Comparison of ENCODE assay signal across 9 mouse cellular contexts in genomic region chr3:95172526-95173255, GRCm38 (mm10). TPM values are rescaled to one million over a fixed set of nuclear protein-coding genes. Genes with fewer than 3 reads are reported as not detected.
DNase-seq lines count a peak whose midpoint lies in the region; ATAC-seq lines count a peak whose summit lies in the region.
"Had no signal": no experiment of that assay in that cellular context is flagged by ENCODE, and none has a peak within 500 bp of the region (broad histone marks: within the 10 kb centered on the region; RNA-seq: fewer than 3 reads in every experiment).

No protein-coding gene starts in this region.

- H3K27me3 ChIP-seq in heart, embryonic 11.5 days (ENCODE audit: control insufficient read depth, insufficient read depth, low read length): peaks cover 38% of the 10 kb centered on the region

- H3K36me3 ChIP-seq in heart, embryonic 11.5 days (ENCODE audit: control insufficient read depth, insufficient read depth, low read length): peaks cover 4% of the 10 kb centered on the region; the same call in 1 of the 2 replicates
- H3K36me3 ChIP-seq: G1E had no signal

- H3K4me2 ChIP-seq in heart, embryonic 11.5 days: peak overlapping the region; percentile 64

- H3K9ac ChIP-seq in heart, embryonic 11.5 days (ENCODE audit: low read depth, low read length): no peak overlapping the region

- peak overlapping the region; percentile 38 for H3K4me3 ChIP-seq in heart, embryonic 11.5 days (ENCODE audit: low read depth, low read length)

- H3K27ac ChIP-seq in heart, embryonic 11.5 days (ENCODE audit: low read depth, low read length): no peak overlapping the region

- no peak for DNase-seq in heart, postnatal 36 days
- DNase-seq in ZHBTc4 (ENCODE audit: low read depth, low spot score): peak; percentile 56
- DNase-seq in heart, postnatal 4 days: peak; percentile 21
- DNase-seq in lung, postnatal 4 days: peak; percentile 33 to 38
- DNase-seq in urinary bladder, postnatal 4 days (ENCODE audit: low spot score in 2 of 2): no peak
- DNase-seq in layer of hippocampus, postnatal 36 days: no peak
- no peak for DNase-seq in layer of hippocampus, adult 8-10 months (ENCODE audit: low spot score in 2 of 2)

- no peaks in the 10 kb centered on the region for H3K9me3 ChIP-seq in heart, embryonic 11.5 days (replicated peaks; ENCODE audit: control insufficient read depth, low read length)

- no peak for ATAC-seq in heart, embryonic 11.5 days (replicated peaks; ENCODE audit: insufficient number of reproducible peaks, low FRiP score, low TSS enrichment)

- 15% methylated on average over 73 of the region's 84 CpGs for WGBS in heart, embryonic 11.5 days (ENCODE audit: insufficient replicate concordance)

- intact Hi-C loops in heart, postnatal 36 days (cut with DNase I): no loop called here

- no peaks in the 10 kb centered on the region; the same call in 1 of the 2 replicates for H3K4me1 ChIP-seq in heart, embryonic 11.5 days (ENCODE audit: control insufficient read depth, insufficient read depth, low read length)

RNA-seq across cellular contexts. Expression of gene Sema6c, which starts 12.4 kb away (rescaled TPM):
- polyA plus RNA-seq in heart, embryonic 11.5 days (2014; fragmentation: Nextera tagmentation; extraction: Ambion mirVana): 2.2 and 2.8 TPM in 2 replicates
- 10 to 100 TPM in 1 of 2 experiments, 1 to 10 TPM in 1; 4.7 to 10.2 TPM for total RNA-seq in heart, postnatal 36 days (2021)
- total RNA-seq in heart, postnatal 4 days (2021): 1 to 10 TPM; 7.5 to 8.1 TPM
- total RNA-seq in layer of hippocampus, postnatal 36 days (2021): 10 to 100 TPM; 36.1 to 41.0 TPM
- total RNA-seq in layer of hippocampus, adult 8-10 months (2022): 10 to 100 TPM; 27.1 to 36.4 (median 30.9) TPM

RNA-seq across cellular contexts. Expression of gene Tnfaip8l2, which starts 30.5 kb away (rescaled TPM):
- polyA plus RNA-seq in heart, embryonic 11.5 days (2014; fragmentation: Nextera tagmentation; extraction: Ambion mirVana): 0.79 and 1.5 TPM in 2 replicates
- total RNA-seq in heart, postnatal 36 days (2021): 1 to 10 TPM; 1.4 to 2.7 TPM
- 1 to 10 TPM in 1 of 2 experiments, under 1 TPM in 1; 0.54 to 1.2 TPM for total RNA-seq in heart, postnatal 4 days (2021)
- total RNA-seq in layer of hippocampus, postnatal 36 days (2021): 1 to 10 TPM; 1.2 to 1.6 TPM
- total RNA-seq in layer of hippocampus, adult 8-10 months (2022): 10 to 100 TPM in 1 of 4 experiments, 1 to 10 TPM in 3; 1.7 to 11.1 (median 5.4) TPM
- polyA plus RNA-seq: G1E had no signal

RNA-seq across cellular contexts. Expression of gene Lysmd1, which starts 38.8 kb away (rescaled TPM):
- polyA plus RNA-seq in heart, embryonic 11.5 days (2014; fragmentation: Nextera tagmentation; extraction: Ambion mirVana): 6.5 and 7.6 TPM in 2 replicates
- 1 to 10 TPM; 5.8 to 6.5 TPM for total RNA-seq in heart, postnatal 36 days (2021)
- 1 to 10 TPM; 5.3 to 6.0 TPM for total RNA-seq in heart, postnatal 4 days (2021)
- 10 to 100 TPM; 16.8 to 18.1 TPM for total RNA-seq in layer of hippocampus, postnatal 36 days (2021)
- total RNA-seq in layer of hippocampus, adult 8-10 months (2022): 10 to 100 TPM; 12.5 to 17.7 (median 13.4) TPM

RNA-seq across cellular contexts. Expression of gene Scnm1, which starts 38.9 kb away (rescaled TPM):
- polyA plus RNA-seq in heart, embryonic 11.5 days (2014; fragmentation: Nextera tagmentation; extraction: Ambion mirVana): 57.7 and 61.8 TPM in 2 replicates
- total RNA-seq in heart, postnatal 36 days (2021): 10 to 100 TPM; 24.1 to 37.5 TPM
- 10 to 100 TPM; 33.9 to 34.2 TPM for total RNA-seq in heart, postnatal 4 days (2021)
- 10 to 100 TPM; 49.5 to 50.4 TPM for total RNA-seq in layer of hippocampus, postnatal 36 days (2021)
- total RNA-seq in layer of hippocampus, adult 8-10 months (2022): 10 to 100 TPM; 51.4 to 57.8 (median 54.9) TPM

RNA-seq across cellular contexts. Expression of gene Gabpb2, which starts 45.0 kb away (rescaled TPM):
- 5.4 and 7.2 TPM in 2 replicates for polyA plus RNA-seq in heart, embryonic 11.5 days (2014; fragmentation: Nextera tagmentation; extraction: Ambion mirVana)
- total RNA-seq in heart, postnatal 36 days (2021): 10 to 100 TPM; 10.9 to 11.7 TPM
- total RNA-seq in heart, postnatal 4 days (2021): 10 to 100 TPM; 16.1 to 16.2 TPM
- 10 to 100 TPM; 13.9 to 18.1 TPM for total RNA-seq in layer of hippocampus, postnatal 36 days (2021)
- total RNA-seq in layer of hippocampus, adult 8-10 months (2022): 10 to 100 TPM; 15.7 to 18.0 (median 17.5) TPM

Comparison
In these comparisons a context has a peak if more than half of its experiments do, and no peak if none do; other contexts are left out.
1. DNase-seq: peak in ZHBTc4 (single experiment), heart, postnatal 4 days (single experiment) and lung, postnatal 4 days (2 of 2); none in heart, postnatal 36 days (0 of 2), urinary bladder, postnatal 4 days (0 of 2), layer of hippocampus, postnatal 36 days (0 of 2) and layer of hippocampus, adult 8-10 months (0 of 2).